Mouse (Mus musculus): Measurements from ENCODE around the gene Sap30.

The Sap30 gene

GRCm38 (mm10) chr8:57441131-57441530 is 46.5 kb downstream of the Sap30 start:
- DNase-seq (ENCODE audit: low read depth, low spot score), result no peak

GRCm38 (mm10) chr8:57436437-57436796 is 51.2 kb downstream of the Sap30 start:
- no peak for DNase-seq (ENCODE audit: low read depth, low spot score)

- no peak for DNase-seq (ENCODE audit: low read depth, low spot score)
Measured at GRCm38 (mm10) chr8:57435768-57436436, 51.8 kb downstream of the Sap30 start.

GRCm38 (mm10) chr8:57432802-57433201 is 54.9 kb downstream of the Sap30 start:
- no peak for DNase-seq (ENCODE audit: low read depth, low spot score)

All from mesoderm, embryonic 11.5 days (tissue).